Mouse (Mus musculus) brain, embryonic 18.5 days (tissue): ENCODE measurements around the gene Spata17.
A peak's percentile ranks its signal among the peaks of the same experiment; 100 is the strongest.

Source experiments
- DNase-seq: peaks from one replicate; pipeline ENCODE4 v3.0.0-alpha.2; 2012; ENCODE audit warnings: low read depth, low spot score

Spata17 gene

GRCm38 (mm10) chr1:187215181-187216116, at the start of gene Spata17, which contains the start of gene Gpatch2:
Gene Spata17 (minus strand): TSS chr1:187215465.
Gene Gpatch2 (plus strand): TSS chr1:187215508.
- DNase-seq: peak; percentile 54

GRCm38 (mm10) chr1:187258756-187259155, 43.5 kb upstream of the Spata17 start:
- DNase-seq: no peak

- DNase-seq: no peak
Observed at GRCm38 (mm10) chr1:187250741-187251262, 35.5 kb upstream of the Spata17 start.

- no peak for DNase-seq
Observed at GRCm38 (mm10) chr1:187244734-187245133, 29.5 kb upstream of the Spata17 start.

- DNase-seq: no peak
Observed at GRCm38 (mm10) chr1:187241329-187241728, 26.1 kb upstream of the Spata17 start.

GRCm38 (mm10) chr1:187240304-187240703, 25.0 kb upstream of the Spata17 start:
- DNase-seq: no peak

GRCm38 (mm10) chr1:187238061-187238460, 22.8 kb upstream of the Spata17 start:
- no peak for DNase-seq

GRCm38 (mm10) chr1:187236296-187236695, 21.0 kb upstream of the Spata17 start:
- no peak for DNase-seq

GRCm38 (mm10) chr1:187235161-187235560, 19.9 kb upstream of the Spata17 start:
- no peak for DNase-seq

- DNase-seq: no peak
Observed at GRCm38 (mm10) chr1:187232996-187233615, 17.8 kb upstream of the Spata17 start.

- no peak for DNase-seq
Observed at GRCm38 (mm10) chr1:187232196-187232955, 17.1 kb upstream of the Spata17 start.

- DNase-seq: no peak
Observed at GRCm38 (mm10) chr1:187230255-187230654, 15.0 kb upstream of the Spata17 start.

- DNase-seq: no peak
Observed at GRCm38 (mm10) chr1:187228414-187229146, 13.3 kb upstream of the Spata17 start.

- DNase-seq: no peak
Observed at GRCm38 (mm10) chr1:187226328-187227025, 11.2 kb upstream of the Spata17 start.

GRCm38 (mm10) chr1:187220756-187221155, 5.5 kb upstream of the Spata17 start:
- no peak for DNase-seq

GRCm38 (mm10) chr1:187216620-187217410, 1.6 kb upstream of the Spata17 start:
- DNase-seq: no peak

- DNase-seq: no peak
Observed at GRCm38 (mm10) chr1:187210736-187211135, 4.5 kb downstream of the Spata17 start.

GRCm38 (mm10) chr1:187209496-187209895, 5.8 kb downstream of the Spata17 start:
- DNase-seq: no peak

GRCm38 (mm10) chr1:187205506-187205905, 9.8 kb downstream of the Spata17 start:
- no peak for DNase-seq

- DNase-seq: no peak
Observed at GRCm38 (mm10) chr1:187178546-187178945, 36.7 kb downstream of the Spata17 start.
